Comparison of ENCODE assay signal across 10 mouse cellular contexts in genomic region chr9:90127146-90127545, GRCm38 (mm10). TPM values are rescaled to one million over a fixed set of nuclear protein-coding genes. Genes with fewer than 3 reads are reported as not detected.
A peak's percentile ranks its signal among the peaks of the same experiment; 100 is the strongest.
DNase-seq lines count a peak whose midpoint lies in the region; ATAC-seq and TF ChIP-seq lines count a peak whose summit lies in the region.
"Had no signal": no experiment of that assay in that cellular context is flagged by ENCODE, and none has a peak within 500 bp of the region (broad histone marks: within the 10 kb centered on the region; RNA-seq: fewer than 3 reads in every experiment).

No protein-coding gene starts in this region.

- no peak for ATAC-seq in heart, embryonic 11.5 days (replicated peaks; ENCODE audit: insufficient number of reproducible peaks, low FRiP score, low TSS enrichment)
- no peak for ATAC-seq in lung, embryonic 15.5 days (ENCODE audit: borderline replicate concordance, extremely low read depth, low FRiP score, low TSS enrichment)
- ATAC-seq in embryonic facial prominence, embryonic 12.5 days (ENCODE audit: insufficient number of reproducible peaks, insufficient read depth, low FRiP score, low TSS enrichment), result no peak
- no peak for ATAC-seq in liver, embryonic 14.5 days (ENCODE audit: insufficient read depth)

- no peak overlapping the region for H3K9ac ChIP-seq in heart, embryonic 11.5 days (ENCODE audit: low read depth, low read length)
- H3K9ac ChIP-seq in lung, embryonic 15.5 days, result no peak overlapping the region
- 0 out of 2 replicates have a peak overlapping the region, but pooled peaks have one; percentile 10 for H3K9ac ChIP-seq in embryonic facial prominence, embryonic 12.5 days
- H3K9ac ChIP-seq in liver, embryonic 14.5 days (replicated peaks), result no peak overlapping the region

- DNase-seq in heart, postnatal 36 days, result no peak
- no peak for DNase-seq in lung, postnatal 10 days
- no peak for DNase-seq in liver, embryonic 14.5 days (ENCODE audit: low read depth in 3 of 3, low spot score in 3 of 3)
- no peak for DNase-seq in testis, postnatal 10 days (ENCODE audit: low spot score)
- DNase-seq in kidney, adult 9 months, result no peak

- peak overlapping the region; percentile 60 for H3K4me2 ChIP-seq in heart, embryonic 11.5 days
- peak overlapping the region; percentile 45; the same call in 1 of the 2 replicates for H3K4me2 ChIP-seq in lung, embryonic 15.5 days
- peak overlapping the region; percentile 38 for H3K4me2 ChIP-seq in embryonic facial prominence, embryonic 12.5 days (replicated peaks)
- peak overlapping the region; percentile 80 for H3K4me2 ChIP-seq in liver, embryonic 14.5 days (ENCODE audit: low read depth)

- TF ChIP-seq CTCF in liver, embryonic 14.5 days (IDR thresholded peaks at IDR 0.05; ENCODE audit: low read depth), result no peak

- no peaks in the 10 kb centered on the region; the same call in 1 of the 2 replicates for H3K36me3 ChIP-seq in heart, embryonic 11.5 days (ENCODE audit: control insufficient read depth, insufficient read depth, low read length)
- H3K36me3 ChIP-seq in lung, embryonic 15.5 days, result no peaks in the 10 kb centered on the region
- H3K36me3 ChIP-seq in embryonic facial prominence, embryonic 12.5 days, result no peaks in the 10 kb centered on the region
- H3K36me3 ChIP-seq in liver, embryonic 14.5 days (replicated peaks; ENCODE audit: control insufficient read depth, insufficient read depth, low read depth), result no peaks in the 10 kb centered on the region

- 51% methylated on average over 6 of the region's 6 CpGs for WGBS in heart, embryonic 11.5 days (ENCODE audit: insufficient replicate concordance)
- WGBS in lung, embryonic 15.5 days, result 61% methylated on average over 6 of the region's 6 CpGs
- WGBS in embryonic facial prominence, embryonic 12.5 days, result 71% methylated on average over 6 of the region's 6 CpGs
- 43% methylated on average over 6 of the region's 6 CpGs for WGBS in liver, embryonic 14.5 days (ENCODE audit: insufficient replicate concordance)

- H3K9me3 ChIP-seq in heart, embryonic 11.5 days (replicated peaks; ENCODE audit: control insufficient read depth, low read length), result no peaks in the 10 kb centered on the region
- H3K9me3 ChIP-seq in lung, embryonic 15.5 days, result no peaks in the 10 kb centered on the region
- no peaks in the 10 kb centered on the region for H3K9me3 ChIP-seq in embryonic facial prominence, embryonic 12.5 days
- H3K9me3 ChIP-seq in liver, embryonic 14.5 days (ENCODE audit: control insufficient read depth, low read length), result no peaks in the 10 kb centered on the region

- H3K27me3 ChIP-seq in heart, embryonic 11.5 days (ENCODE audit: control insufficient read depth, insufficient read depth, low read length), result no peaks in the 10 kb centered on the region
- no peaks in the 10 kb centered on the region for H3K27me3 ChIP-seq in lung, embryonic 15.5 days
- H3K27me3 ChIP-seq in embryonic facial prominence, embryonic 12.5 days, result no peaks in the 10 kb centered on the region
- H3K27me3 ChIP-seq in liver, embryonic 14.5 days (ENCODE audit: control insufficient read depth, insufficient read depth, low read length), result no peaks in the 10 kb centered on the region

- intact Hi-C loops in heart, postnatal 36 days (cut with DNase I), result loop anchor here (2.0 to 5.0 kb wide), 3 partner anchors 28 to 70 kb away; partner anchors contain the start of gene Adamts7

- TF ChIP-seq EP300 in liver, embryonic 14.5 days (IDR thresholded peaks at IDR 0.05; ENCODE audit: low read depth), result no peak

- no peak overlapping the region for H3K27ac ChIP-seq in heart, embryonic 11.5 days (ENCODE audit: low read depth, low read length)
- no peak overlapping the region for H3K27ac ChIP-seq in lung, embryonic 15.5 days
- H3K27ac ChIP-seq in embryonic facial prominence, embryonic 12.5 days, result no peak overlapping the region
- no peak overlapping the region for H3K27ac ChIP-seq in liver, embryonic 14.5 days

- no peaks in the 10 kb centered on the region for H3K4me1 ChIP-seq in heart, embryonic 11.5 days (ENCODE audit: control insufficient read depth, insufficient read depth, low read length)
- peaks cover 11% of the 10 kb centered on the region; the same call in 1 of the 2 replicates for H3K4me1 ChIP-seq in lung, embryonic 15.5 days
- no peaks in the 10 kb centered on the region for H3K4me1 ChIP-seq in embryonic facial prominence, embryonic 12.5 days
- peaks cover 4% of the 10 kb centered on the region in 2 experiments; a peak in 2 of 4 replicates for H3K4me1 ChIP-seq in liver, embryonic 14.5 days (replicated peaks; ENCODE audit: control insufficient read depth in 2 of 2, insufficient read depth in 2 of 2, low read length in 1 of 2)

- H3K4me3 ChIP-seq in heart, embryonic 11.5 days (ENCODE audit: low read depth, low read length), result peak overlapping the region; percentile 47; the same call in 1 of the 2 replicates
- no peak overlapping the region for H3K4me3 ChIP-seq in lung, embryonic 15.5 days
- no peak overlapping the region for H3K4me3 ChIP-seq in embryonic facial prominence, embryonic 12.5 days
- H3K4me3 ChIP-seq in liver, embryonic 14.5 days (ENCODE audit: insufficient read depth in 1 of 2, low read depth in 2 of 2, low read length in 2 of 2), result peak overlapping the region in 1 of 2 experiments; percentile 58; a peak in 2 of 4 replicates

RNA-seq across cellular contexts. Expression of gene Morf4l1, which starts 12.6 kb away (rescaled TPM):
- 376 and 383 TPM in 2 replicates for polyA plus RNA-seq in heart, embryonic 11.5 days (2014; fragmentation: Nextera tagmentation; extraction: Ambion mirVana)
- 100 to 1,000 TPM; 254 to 268 TPM for total RNA-seq in heart, postnatal 36 days (2021)
- 397 and 406 TPM in 2 replicates for polyA plus RNA-seq in lung, embryonic 15.5 days (2015; fragmentation: Nextera tagmentation; extraction: Ambion mirVana)
- polyA plus RNA-seq in embryonic facial prominence, embryonic 12.5 days (2016; fragmentation: Nextera tagmentation; extraction: Ambion mirVana), result 505 and 527 TPM in 2 replicates
- polyA plus RNA-seq in liver, embryonic 14.5 days (2012; rRNA removed), result 91.7 and 128 TPM in 2 replicates
- 96.7 and 104 TPM in 2 replicates for polyA plus RNA-seq in liver, embryonic 14.5 days (2014; fragmentation: Nextera tagmentation; extraction: Ambion mirVana)

RNA-seq across cellular contexts. Expression of gene Adamts7, which starts 35.7 kb away (rescaled TPM):
- polyA plus RNA-seq in heart, embryonic 11.5 days (2014; fragmentation: Nextera tagmentation; extraction: Ambion mirVana), result 4.2 and 4.9 TPM in 2 replicates
- total RNA-seq in heart, postnatal 36 days (2021), result 10 to 100 TPM; 14.4 to 17.7 TPM
- polyA plus RNA-seq in lung, embryonic 15.5 days (2015; fragmentation: Nextera tagmentation; extraction: Ambion mirVana), result 20.9 and 21.5 TPM in 2 replicates
- 26.0 and 26.6 TPM in 2 replicates for polyA plus RNA-seq in embryonic facial prominence, embryonic 12.5 days (2016; fragmentation: Nextera tagmentation; extraction: Ambion mirVana)
- 0.64 and 0.91 TPM in 2 replicates for polyA plus RNA-seq in liver, embryonic 14.5 days (2012; rRNA removed)
- 0.40 and 0.47 TPM in 2 replicates for polyA plus RNA-seq in liver, embryonic 14.5 days (2014; fragmentation: Nextera tagmentation; extraction: Ambion mirVana)
- total RNA-seq: common myeloid progenitor, adult 5-6 weeks had no signal
- polyA plus RNA-seq: activated CD4-positive, CD25-positive, alpha-beta regulatory T cell, adult 4 months had no signal
